Mouse (Mus musculus) thymus, adult 18-20 months (tissue): ENCODE measurements at regions not wholly inside any gene's neighbourhood (a gene's known extent, or its start where the extent isn't known, plus 50 kb on each side); places are given as distances from the start of the nearest gene placed in this dataset.

ENCODE experiments used
- DNase-seq, 2 experiments: peaks; one replicate each; pipeline ENCODE4 v3.0.0; 2022; ENCODE audit warnings: mixed read lengths in 2 of 2

- no peak for DNase-seq
Measured at GRCm38 (mm10) chr16:77444647-77445046, 157.2 kb downstream of the Gm11146 start.

- no peak for DNase-seq
Measured at GRCm38 (mm10) chr16:77444006-77444405, 157.9 kb downstream of the Gm11146 start.

- DNase-seq: no peak
Measured at GRCm38 (mm10) chr16:77443318-77443717, 158.6 kb downstream of the Gm11146 start.

GRCm38 (mm10) chr16:77442866-77443265 lies 159.0 kb downstream of the Gm11146 start:
- no peak for DNase-seq

- DNase-seq: no peak
Measured at GRCm38 (mm10) chr16:77431345-77431744, 170.5 kb downstream of the Gm11146 start.

- no peak for DNase-seq
Measured at GRCm38 (mm10) chr16:77422385-77423363, 179.2 kb downstream of the Gm11146 start.

- DNase-seq: no peak
Measured at GRCm38 (mm10) chr16:77421591-77422024, 180.3 kb downstream of the Gm11146 start.

- DNase-seq: no peak
Measured at GRCm38 (mm10) chr16:77421001-77421400, 180.9 kb downstream of the Gm11146 start.

GRCm38 (mm10) chr16:77420136-77420860 lies 181.6 kb downstream of the Gm11146 start:
- DNase-seq: no peak

- no peak for DNase-seq
Measured at GRCm38 (mm10) chr16:77419116-77419735, 182.7 kb downstream of the Gm11146 start.

- no peak for DNase-seq
Measured at GRCm38 (mm10) chr16:77418486-77418885, 183.4 kb downstream of the Gm11146 start.

- no peak for DNase-seq
Measured at GRCm38 (mm10) chr16:77417791-77418190, 184.1 kb downstream of the Gm11146 start.

- no peak for DNase-seq
Measured at GRCm38 (mm10) chr16:77414562-77414961, 187.3 kb downstream of the Gm11146 start.

- no peak for DNase-seq
Measured at GRCm38 (mm10) chr16:77409168-77409567, 192.7 kb downstream of the Gm11146 start.

GRCm38 (mm10) chr16:77406999-77407398 lies 194.9 kb downstream of the Gm11146 start:
- no peak for DNase-seq

GRCm38 (mm10) chr16:77405859-77406258 lies 196.0 kb downstream of the Gm11146 start:
- DNase-seq: no peak

- no peak for DNase-seq
Measured at GRCm38 (mm10) chr16:77405181-77405818, 196.6 kb downstream of the Gm11146 start.

GRCm38 (mm10) chr16:77402711-77403280 lies 199.1 kb downstream of the Gm11146 start:
- DNase-seq: no peak

GRCm38 (mm10) chr16:77401185-77401943 lies 200.5 kb downstream of the Gm11146 start:
- DNase-seq: no peak

GRCm38 (mm10) chr16:77400276-77400891 lies 201.5 kb downstream of the Gm11146 start:
- DNase-seq: no peak

- DNase-seq: no peak
Measured at GRCm38 (mm10) chr16:77399846-77400275, 202.0 kb downstream of the Gm11146 start.
